Mouse (Mus musculus) midbrain, embryonic 10.5 days (tissue): Measurements from ENCODE around the gene Slc22a3. TPM values are rescaled to one million over a fixed set of nuclear protein-coding genes. Genes with fewer than 3 reads are reported as not detected.

Source experiments
- DNase-seq: peaks from one replicate; pipeline ENCODE4 v3.0.0-alpha.2; 2017; ENCODE audit warnings: low spot score
- H3K27ac ChIP-seq: fragments of 300-500 bp; sonication (generic); replicated peaks from 2 replicates; pipeline ENCODE4 v1.5.1; 2016; ENCODE audit warnings: mild to moderate bottlenecking
- H3K27me3 ChIP-seq: fragments of 300-500 bp; sonication (generic); 2 replicates; pipeline ENCODE4 v1.6.1; 2016; ENCODE audit warnings: low read depth, mild to moderate bottlenecking; ENCODE audit not compliant: poor library complexity, severe bottlenecking
- H3K36me3 ChIP-seq: fragments of 300-500 bp; sonication (generic); 2 replicates; pipeline ENCODE4 v1.6.1; 2016; ENCODE audit warnings: mild to moderate bottlenecking, moderate library complexity
- H3K4me1 ChIP-seq: fragments of 300-500 bp; sonication (generic); 2 replicates; pipeline ENCODE4 v1.6.1; 2016
- H3K4me3 ChIP-seq: fragments of 300-500 bp; sonication (generic); 2 replicates; pipeline ENCODE4 v1.5.1; 2016; ENCODE audit warnings: mild to moderate bottlenecking, moderate library complexity
- H3K9me3 ChIP-seq: fragments of 300-500 bp; sonication (generic); replicated peaks from 2 replicates; pipeline ENCODE4 v1.6.1; 2016; ENCODE audit warnings: mild to moderate bottlenecking
- WGBS: fragments of 180-500 bp; shearing (Covaris S2); methylation state at CpG from one replicate; pipeline ENCODE4 v1.1.7; 2016; 5-methylcytosine and 5-hydroxymethylcytosine counted together
- polyA plus RNA-seq: library from polyadenylated mRNA; unstranded; fragments of >200 nt; fragmentation: Nextera tagmentation; extraction: Ambion mirVana; gene quantifications from 2 replicates; pipeline ENCODE4 v1.2.1, GENCODE M21; 2016

Gene Slc22a3
- 0.06 TPM in 1 of 2 replicates, not detected in the other for polyA plus RNA-seq

DNA sequence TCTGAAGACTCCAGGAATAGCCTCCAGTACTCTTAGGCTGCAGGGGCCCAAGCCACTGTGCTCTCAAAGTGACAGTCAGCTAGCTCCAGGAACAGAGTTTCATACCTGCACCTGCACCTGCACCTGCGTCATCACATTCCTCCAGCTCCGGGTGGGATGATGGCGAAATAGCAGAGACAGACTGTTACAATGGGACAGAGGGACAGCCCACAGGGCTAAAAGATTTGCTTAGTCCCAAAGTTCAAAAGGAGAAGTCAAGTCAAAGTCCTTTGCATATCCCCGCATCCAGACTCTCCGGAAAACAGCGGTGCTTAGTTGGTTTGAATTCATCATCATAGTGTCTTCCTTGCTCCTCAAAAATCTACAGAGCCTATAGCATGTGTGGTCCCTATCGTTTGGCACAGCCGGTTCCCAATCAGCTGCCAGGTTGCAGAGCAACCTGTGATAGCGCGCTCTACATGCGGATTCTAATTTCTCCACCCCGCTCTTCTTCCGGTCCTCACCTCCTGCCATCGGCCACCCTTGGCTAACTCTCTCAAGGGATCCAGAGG lies at the start of gene Slc22a3:
TSS of gene Slc22a3 (minus strand) at position 51 of the 551 bp plus-strand sequence.
- Histone ChIP-seq H3K9me3 (no peaks in the 10 kb centered on the region), H3K4me1 (peaks cover 9% of the 10 kb centered on the region), H3K27me3 (peaks cover 50% of the 10 kb centered on the region), H3K27ac (no peak within 1 kb of the TSS), H3K36me3 (no peaks in the 10 kb centered on the region), H3K4me3 (peak within 1 kb of the TSS; percentile 48)
- DNase-seq: no peak
- WGBS: 12% methylated on average over 14 of the region's 14 CpGs

DNA sequence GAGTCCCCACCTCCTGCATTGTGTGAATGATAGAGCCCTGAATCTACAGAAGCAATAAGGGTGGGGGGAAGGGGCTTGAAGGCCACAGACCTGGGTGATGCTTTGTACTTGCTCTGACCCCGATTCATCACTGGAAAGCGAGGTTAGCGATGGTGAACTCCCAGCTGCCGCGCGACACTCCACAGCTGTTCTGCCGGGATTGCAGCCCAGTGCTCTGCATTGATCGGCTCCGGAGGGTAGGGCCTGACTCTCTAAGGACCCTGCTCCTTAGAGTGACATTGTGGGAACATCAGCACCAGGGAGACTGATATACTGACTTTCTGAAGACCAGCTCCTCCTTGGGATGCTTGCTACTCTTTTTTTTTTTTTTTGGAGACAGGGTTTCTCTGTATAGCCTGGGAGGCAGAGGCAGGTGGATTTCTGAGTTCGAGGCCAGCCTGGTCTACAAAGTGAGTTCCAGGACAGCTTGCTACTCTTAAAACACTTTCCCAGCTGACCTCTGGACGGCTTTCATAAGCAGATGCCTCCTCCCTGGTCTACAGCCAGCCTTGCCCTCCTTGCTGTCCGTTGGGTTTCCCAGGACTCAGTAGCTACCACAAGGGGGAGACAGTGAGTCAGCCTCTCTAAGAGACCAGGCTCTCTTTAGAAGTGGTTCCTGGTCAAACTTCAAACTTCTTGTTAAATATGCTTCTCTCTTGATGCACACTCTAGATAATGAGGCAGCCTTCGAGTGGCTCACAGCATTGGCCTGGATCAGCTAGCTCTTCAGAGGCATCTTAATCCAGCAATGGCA lies 27.0 kb upstream of the Slc22a3 start:
- 67% methylated on average over 13 of the region's 13 CpGs for WGBS
- Histone ChIP-seq H3K9me3 (no peaks in the 10 kb centered on the region), H3K36me3 (no peaks in the 10 kb centered on the region)

DNA sequence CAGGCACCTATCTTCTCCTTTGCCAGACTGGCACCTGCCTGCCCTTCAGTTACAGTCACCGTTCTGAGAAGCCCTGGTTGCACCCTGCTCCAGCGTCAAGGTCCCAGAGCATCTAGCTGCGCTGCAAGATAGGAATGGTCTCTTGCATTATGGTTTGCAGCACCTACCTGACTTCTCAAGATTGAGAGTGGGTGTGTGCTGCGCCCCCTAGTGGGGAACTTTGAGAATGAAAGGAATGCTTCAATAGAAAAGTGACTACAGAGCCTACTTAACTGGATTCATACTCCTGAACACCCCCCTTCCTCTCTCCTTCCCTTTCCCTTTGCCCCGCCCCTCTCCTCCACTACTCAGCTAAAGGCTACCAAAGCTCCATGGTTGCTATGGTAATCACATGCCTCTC lies 24.6 kb upstream of the Slc22a3 start:
- H3K27me3 ChIP-seq: no peaks in the 10 kb centered on the region
- no peaks in the 10 kb centered on the region for H3K4me1 ChIP-seq
- DNase-seq: peak; percentile 58
- H3K9me3 ChIP-seq: no peaks in the 10 kb centered on the region
- 33% methylated on average over 5 of the region's 5 CpGs for WGBS
- H3K36me3 ChIP-seq: no peaks in the 10 kb centered on the region
- no peak overlapping the region for H3K4me3 ChIP-seq
- H3K27ac ChIP-seq: no peak overlapping the region

More for the DNA sequence above, 27.0 kb upstream of the Slc22a3 start:
- no peak overlapping the region for H3K27ac ChIP-seq
- no peak overlapping the region for H3K4me3 ChIP-seq
- H3K27me3 ChIP-seq: no peaks in the 10 kb centered on the region
- DNase-seq: peak; percentile 51
- no peaks in the 10 kb centered on the region for H3K4me1 ChIP-seq

DNA sequence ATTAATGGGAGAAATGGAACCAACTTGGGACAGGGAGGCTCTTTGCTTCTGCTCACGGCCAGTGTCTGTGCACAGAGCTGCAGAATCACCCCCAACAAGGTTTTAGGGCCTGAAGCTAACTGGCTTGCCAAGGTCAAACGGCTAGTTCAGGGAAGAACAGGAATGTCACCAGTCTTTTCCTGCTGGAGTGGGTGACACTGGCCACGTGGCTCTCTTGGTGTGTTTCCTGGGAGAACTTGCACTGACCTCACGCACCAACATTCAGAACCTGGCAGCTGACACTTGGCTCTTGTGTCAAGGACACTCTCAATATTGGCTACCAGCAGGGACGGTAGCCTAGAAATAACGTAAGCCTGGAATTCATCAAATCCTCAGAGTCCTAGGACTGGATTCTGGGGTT lies 22.6 kb upstream of the Slc22a3 start:
- H3K27me3 ChIP-seq: no peaks in the 10 kb centered on the region
- no peaks in the 10 kb centered on the region for H3K9me3 ChIP-seq
- H3K4me3 ChIP-seq: no peak overlapping the region
- H3K27ac ChIP-seq: no peak overlapping the region
- WGBS: 75% methylated on average over 6 of the region's 6 CpGs
- no peaks in the 10 kb centered on the region for H3K4me1 ChIP-seq
- no peaks in the 10 kb centered on the region for H3K36me3 ChIP-seq
- DNase-seq: no peak

DNA sequence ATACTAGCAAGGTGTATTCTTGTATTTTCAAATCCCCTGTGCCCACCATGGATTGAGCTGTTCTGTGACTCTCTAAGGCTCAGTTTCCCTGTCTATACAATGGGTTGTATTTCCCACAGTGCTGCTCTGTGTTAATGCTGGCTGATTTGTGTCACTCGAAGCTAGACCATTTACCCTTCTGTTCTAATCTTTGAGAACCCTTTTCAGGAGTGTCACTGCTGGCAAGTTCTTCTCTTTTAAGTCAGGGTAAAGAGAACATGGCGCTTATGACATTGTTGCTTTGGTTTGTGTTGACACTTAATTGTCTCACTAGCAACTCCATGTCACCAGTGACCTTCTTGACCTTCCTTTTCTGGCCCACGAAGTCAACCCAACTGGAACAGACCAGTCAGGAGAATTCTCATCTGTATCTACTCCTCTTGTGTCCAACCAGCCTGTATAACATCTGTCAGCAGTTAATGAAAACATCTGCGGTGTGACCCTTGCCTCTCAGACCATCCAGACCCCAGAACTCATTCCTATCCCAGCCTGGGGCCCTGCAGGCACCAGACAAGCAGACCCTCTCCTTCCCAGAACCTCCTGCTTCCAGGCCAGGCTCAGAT lies 22.0 kb upstream of the Slc22a3 start:
- Histone ChIP-seq H3K4me3 (no peak overlapping the region), H3K36me3 (no peaks in the 10 kb centered on the region), H3K27ac (no peak overlapping the region), H3K9me3 (no peaks in the 10 kb centered on the region), H3K4me1 (no peaks in the 10 kb centered on the region), H3K27me3 (no peaks in the 10 kb centered on the region)
- 69% methylated on average over 4 of the region's 4 CpGs for WGBS
- DNase-seq: peak; percentile 18

DNA sequence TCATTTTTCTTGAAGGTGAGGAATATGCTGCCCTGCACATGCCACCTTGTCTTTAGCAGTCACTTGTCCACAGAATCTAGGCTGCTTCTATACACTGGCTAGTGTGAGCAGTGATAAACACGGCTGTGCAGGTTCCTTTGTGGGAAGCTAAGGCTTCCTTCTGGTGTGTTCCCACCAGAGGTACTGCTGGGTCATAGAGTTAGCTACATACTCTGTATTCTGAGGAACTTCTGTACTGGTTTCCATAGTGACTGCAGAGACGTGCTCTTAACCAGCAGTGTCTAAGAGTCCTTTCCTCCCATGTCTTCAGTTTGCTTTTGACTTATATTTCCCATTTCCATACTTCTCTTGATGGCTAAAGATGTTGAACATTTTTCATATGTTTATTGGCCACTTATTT lies 11.6 kb upstream of the Slc22a3 start:
- 79% methylated on average over 2 of the region's 2 CpGs for WGBS
- Histone ChIP-seq H3K27ac (no peak overlapping the region), H3K4me3 (no peak overlapping the region), H3K27me3 (no peaks in the 10 kb centered on the region), H3K4me1 (no peaks in the 10 kb centered on the region), H3K36me3 (no peaks in the 10 kb centered on the region), H3K9me3 (peaks cover 8% of the 10 kb centered on the region; the same call in 1 of the 2 replicates)
- no peak for DNase-seq

DNA sequence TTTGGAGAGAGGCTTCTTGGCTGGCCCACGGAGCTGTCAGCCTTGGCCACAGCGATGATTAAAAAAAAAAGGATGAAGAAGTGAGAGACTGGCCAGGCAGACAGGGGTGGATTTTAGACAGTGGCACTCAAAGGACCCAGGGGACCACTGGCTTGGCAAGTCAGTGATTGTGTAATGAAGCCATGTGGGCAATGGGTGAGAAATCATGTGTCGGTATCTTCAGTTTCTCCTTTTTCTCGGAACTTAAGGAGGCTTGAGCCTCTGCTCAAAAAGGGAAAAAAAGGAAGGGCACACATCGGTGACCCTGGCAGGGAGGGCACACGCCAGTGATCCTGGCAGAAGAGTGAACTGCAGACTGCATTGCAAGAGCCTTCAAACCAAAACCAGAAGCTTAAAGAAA lies 10.7 kb upstream of the Slc22a3 start:
- no peaks in the 10 kb centered on the region for H3K27me3 ChIP-seq
- no peaks in the 10 kb centered on the region for H3K36me3 ChIP-seq
- 92% methylated on average over 6 of the region's 6 CpGs for WGBS
- H3K27ac ChIP-seq: no peak overlapping the region
- no peak for DNase-seq
- no peak overlapping the region for H3K4me3 ChIP-seq
- no peaks in the 10 kb centered on the region for H3K4me1 ChIP-seq
- peaks cover 8% of the 10 kb centered on the region; the same call in 1 of the 2 replicates for H3K9me3 ChIP-seq

DNA sequence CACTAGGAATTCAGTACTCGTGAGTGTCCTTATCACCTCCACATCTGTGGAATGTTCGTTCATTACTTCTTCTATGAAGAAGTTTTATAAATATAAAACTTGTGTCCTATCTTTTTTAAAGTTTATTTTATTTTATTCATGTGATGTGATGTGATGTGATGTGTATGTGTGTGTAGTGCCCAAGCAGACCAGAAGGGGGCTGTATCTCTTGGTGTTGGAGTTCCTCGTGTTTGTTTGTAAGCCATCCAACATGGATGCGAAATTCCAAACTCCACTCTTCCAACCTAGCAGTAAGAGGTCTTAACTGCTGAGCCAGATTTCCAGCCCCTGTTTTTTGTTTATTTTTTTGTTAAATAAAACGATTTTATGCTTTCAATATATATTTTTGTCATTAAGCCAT lies 6.5 kb upstream of the Slc22a3 start:
- Histone ChIP-seq H3K4me1 (no peaks in the 10 kb centered on the region), H3K4me3 (no peak overlapping the region), H3K27ac (no peak overlapping the region), H3K27me3 (peaks cover 2% of the 10 kb centered on the region), H3K36me3 (no peaks in the 10 kb centered on the region), H3K9me3 (no peaks in the 10 kb centered on the region)
- no peak for DNase-seq
- WGBS: 80% methylated on average over 5 of the region's 5 CpGs

DNA sequence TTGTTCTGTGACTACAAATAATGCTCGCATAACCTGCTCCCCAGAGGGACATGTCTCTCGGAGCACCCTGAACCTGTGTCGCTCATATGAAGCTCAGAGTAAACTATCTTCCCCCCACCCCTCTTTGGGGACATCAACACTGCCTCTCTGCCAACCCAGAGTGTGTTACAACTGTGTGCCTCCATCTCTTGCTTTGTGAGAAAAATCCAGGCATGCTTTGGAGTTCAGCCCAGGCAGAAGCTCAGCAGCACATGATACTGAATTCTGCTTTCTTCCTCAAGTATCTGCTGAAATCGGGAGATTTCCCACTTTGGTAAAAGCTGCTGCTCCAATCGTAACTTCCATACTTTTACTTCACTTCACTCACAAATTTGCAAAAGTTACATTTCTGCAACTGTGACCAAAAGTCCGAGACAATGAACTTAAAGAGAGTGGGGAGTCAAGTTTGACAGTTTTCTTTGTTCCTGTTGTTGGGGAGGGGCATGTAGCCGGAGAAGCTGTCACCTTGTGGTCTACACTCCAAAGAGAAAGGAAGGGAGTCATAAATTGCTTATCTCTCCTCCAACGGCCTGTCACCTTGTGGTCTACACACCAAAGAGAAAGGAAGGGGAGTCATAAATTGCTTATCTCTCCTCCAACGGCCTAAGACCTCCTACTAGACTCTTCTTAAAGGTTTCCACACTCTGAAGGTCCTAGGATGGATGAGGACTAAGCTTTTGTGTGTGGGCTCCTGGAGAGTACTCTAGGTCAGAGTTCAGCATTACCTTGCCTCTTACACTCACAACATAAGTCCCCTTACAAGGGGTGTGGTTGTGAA lies 5.8 kb upstream of the Slc22a3 start:
- Histone ChIP-seq H3K27ac (no peak overlapping the region), H3K4me1 (no peaks in the 10 kb centered on the region), H3K36me3 (no peaks in the 10 kb centered on the region), H3K27me3 (peaks cover 9% of the 10 kb centered on the region), H3K4me3 (no peak overlapping the region), H3K9me3 (no peaks in the 10 kb centered on the region)
- 84% methylated on average over 9 of the region's 9 CpGs for WGBS
- DNase-seq: no peak

DNA sequence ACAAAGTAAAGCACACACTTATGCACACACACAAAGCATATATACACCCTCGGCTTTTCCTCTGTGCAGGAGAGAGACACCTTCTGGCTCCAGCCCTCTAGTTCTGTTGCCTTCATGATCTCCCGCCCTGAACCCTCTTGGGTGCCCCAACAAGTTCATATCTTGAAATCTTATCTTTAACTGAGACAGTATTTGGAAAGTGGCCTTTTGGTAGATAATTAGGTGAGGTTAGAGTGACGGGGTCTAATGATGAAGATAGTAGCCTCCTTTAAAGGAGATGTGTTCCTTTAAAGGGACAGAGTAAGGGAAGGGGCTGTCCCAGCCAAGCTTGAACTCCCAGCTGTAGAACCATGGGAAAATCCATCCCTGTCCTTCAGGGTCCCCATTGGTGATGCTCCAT lies 3.7 kb upstream of the Slc22a3 start:
- no peak for DNase-seq
- no peaks in the 10 kb centered on the region for H3K9me3 ChIP-seq
- H3K4me3 ChIP-seq: no peak overlapping the region
- H3K27ac ChIP-seq: no peak overlapping the region
- no peaks in the 10 kb centered on the region for H3K36me3 ChIP-seq
- peaks cover 9% of the 10 kb centered on the region for H3K4me1 ChIP-seq
- WGBS: 83% methylated on average over 3 of the region's 3 CpGs
- peaks cover 30% of the 10 kb centered on the region for H3K27me3 ChIP-seq

DNA sequence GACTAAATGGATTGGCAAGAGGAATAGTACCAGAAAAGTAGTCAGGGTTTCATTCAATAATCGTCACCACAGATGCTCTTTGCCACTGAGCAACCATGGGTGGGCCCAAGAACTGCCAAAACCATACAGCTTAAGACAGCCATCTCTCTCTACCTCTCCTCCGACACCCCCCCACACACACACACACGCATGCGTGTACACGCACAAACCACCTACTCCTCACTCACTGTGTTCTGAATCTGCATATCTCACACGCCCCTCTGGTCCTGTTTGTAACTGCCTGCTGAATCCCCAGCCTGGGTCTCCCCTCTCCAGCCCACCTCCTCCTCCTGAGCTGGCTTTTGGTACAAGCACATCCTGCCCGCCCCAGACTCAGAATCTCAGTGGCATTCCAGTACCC lies 872 bp upstream of the Slc22a3 start:
- H3K9me3 ChIP-seq: no peaks in the 10 kb centered on the region
- WGBS: 23% methylated on average over 7 of the region's 7 CpGs
- no peak for DNase-seq
- no peak overlapping the region for H3K27ac ChIP-seq
- peaks cover 9% of the 10 kb centered on the region for H3K4me1 ChIP-seq
- H3K36me3 ChIP-seq: no peaks in the 10 kb centered on the region
- no peak overlapping the region for H3K4me3 ChIP-seq
- H3K27me3 ChIP-seq: peaks cover 50% of the 10 kb centered on the region

DNA sequence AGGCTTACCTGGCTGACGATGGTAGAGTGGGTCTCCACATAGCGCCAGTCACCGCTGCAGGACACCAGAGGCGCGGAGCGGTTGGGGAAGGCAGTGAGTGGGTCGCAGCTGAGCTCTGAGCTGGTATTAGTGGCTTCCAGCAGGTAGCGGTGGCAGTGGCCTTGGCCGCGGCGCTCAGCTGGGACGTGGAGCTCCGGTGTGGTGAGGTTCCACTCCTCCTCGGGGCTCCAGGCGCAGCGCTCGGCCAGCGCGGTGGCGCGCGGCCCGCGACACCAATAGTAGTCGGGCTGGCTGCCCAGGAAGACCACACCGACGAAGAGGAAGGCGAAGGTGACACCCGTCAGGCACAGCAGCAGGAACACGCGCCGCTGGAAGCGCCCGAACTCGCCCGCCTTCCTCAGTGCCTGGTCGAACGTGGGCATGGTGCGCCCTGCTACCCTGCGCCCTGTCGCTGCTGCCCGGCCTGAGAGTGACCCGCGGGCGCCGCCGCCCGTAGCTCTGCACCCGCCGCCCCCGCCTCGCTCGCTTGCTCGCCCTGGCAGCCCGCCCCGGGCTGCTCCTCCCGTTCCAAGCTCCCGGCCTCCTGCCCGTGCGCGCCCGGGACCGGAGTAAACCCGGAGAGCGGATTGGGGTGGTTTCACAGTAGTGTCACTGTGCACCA lies 471 bp downstream of the Slc22a3 start:
- Histone ChIP-seq H3K4me3 (peak overlapping the region; percentile 48), H3K27me3 (peaks cover 50% of the 10 kb centered on the region), H3K27ac (no peak overlapping the region), H3K36me3 (no peaks in the 10 kb centered on the region), H3K9me3 (no peaks in the 10 kb centered on the region), H3K4me1 (peaks cover 9% of the 10 kb centered on the region)
- 2% methylated on average over 65 of the region's 65 CpGs for WGBS
- peak; percentile 21 for DNase-seq
